Mouse (Mus musculus): ENCODE measurements at regions not wholly inside any gene's neighbourhood (a gene's known extent, or its start where the extent isn't known, plus 50 kb on each side); places are given as distances from the start of the nearest gene placed in this dataset.

DNA sequence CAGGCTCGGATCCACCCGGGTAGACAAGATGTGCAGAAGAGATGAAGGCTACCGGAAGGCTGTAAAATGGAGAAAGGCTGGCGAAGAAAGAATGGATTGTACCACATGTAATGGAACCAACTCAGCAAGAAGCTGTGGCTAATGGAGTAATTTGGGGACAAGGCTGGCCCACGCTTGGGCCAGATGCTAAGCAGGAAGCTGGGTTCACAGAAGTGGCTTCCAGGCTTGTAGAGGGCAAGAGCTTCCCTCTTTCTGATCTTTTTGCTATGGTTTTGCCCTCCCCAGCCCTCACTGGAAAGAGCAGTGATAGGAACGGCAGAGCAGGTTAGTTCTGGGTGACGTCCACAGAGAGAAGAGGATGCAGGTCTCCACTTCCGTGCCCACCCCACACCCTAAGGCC lies 117.7 kb upstream of the Egr2 start:
- DNase-seq (ENCODE audit: low spot score) = no peak
- H3K9ac ChIP-seq = no peak overlapping the region
- WGBS = 93% methylated on average over 8 of the region's 8 CpGs
- H3K4me2 ChIP-seq (replicated peaks) = no peak overlapping the region
- no peaks in the 10 kb centered on the region for H3K27me3 ChIP-seq (ENCODE audit: control insufficient read depth, insufficient read depth, low read length)
- H3K4me1 ChIP-seq (replicated peaks; ENCODE audit: control insufficient read depth, insufficient read depth, low read length) = no peaks in the 10 kb centered on the region
- no peaks in the 10 kb centered on the region for H3K36me3 ChIP-seq (replicated peaks; ENCODE audit: control insufficient read depth, insufficient read depth)
- no peak overlapping the region for H3K4me3 ChIP-seq (replicated peaks; ENCODE audit: low read length)
- ATAC-seq (ENCODE audit: low FRiP score) = no peak
- H3K9me3 ChIP-seq (ENCODE audit: control insufficient read depth, low read length) = no peaks in the 10 kb centered on the region
- H3K27ac ChIP-seq = no peak overlapping the region

GRCm38 (mm10) chr10:67420761-67421160 lies 114.5 kb upstream of the Egr2 start:
- Histone ChIP-seq H3K4me3 (replicated peaks; ENCODE audit: low read length) (no peak overlapping the region), H3K27me3 (ENCODE audit: control insufficient read depth, insufficient read depth, low read length) (no peaks in the 10 kb centered on the region), H3K9ac (no peak overlapping the region), H3K4me2 (replicated peaks) (no peak overlapping the region), H3K4me1 (replicated peaks; ENCODE audit: control insufficient read depth, insufficient read depth, low read length) (no peaks in the 10 kb centered on the region), H3K27ac (no peak overlapping the region), H3K9me3 (ENCODE audit: control insufficient read depth, low read length) (no peaks in the 10 kb centered on the region), H3K36me3 (replicated peaks; ENCODE audit: control insufficient read depth, insufficient read depth) (no peaks in the 10 kb centered on the region)
- ATAC-seq (ENCODE audit: low FRiP score) (no peak), DNase-seq (ENCODE audit: low spot score) (no peak)
- WGBS = 89% methylated on average over 5 of the region's 5 CpGs

- 94% methylated on average over 6 of the region's 6 CpGs for WGBS
- no peak overlapping the region for H3K4me3 ChIP-seq (replicated peaks; ENCODE audit: low read length)
- ATAC-seq (ENCODE audit: low FRiP score) (no peak), DNase-seq (ENCODE audit: low spot score) (no peak)
- H3K4me1 ChIP-seq (replicated peaks; ENCODE audit: control insufficient read depth, insufficient read depth, low read length) = no peaks in the 10 kb centered on the region
- H3K4me2 ChIP-seq (replicated peaks) = no peak overlapping the region
- H3K36me3 ChIP-seq (replicated peaks; ENCODE audit: control insufficient read depth, insufficient read depth) = no peaks in the 10 kb centered on the region
- H3K27ac ChIP-seq = no peak overlapping the region
- no peaks in the 10 kb centered on the region for H3K27me3 ChIP-seq (ENCODE audit: control insufficient read depth, insufficient read depth, low read length)
- no peak overlapping the region for H3K9ac ChIP-seq
- H3K9me3 ChIP-seq (ENCODE audit: control insufficient read depth, low read length) = no peaks in the 10 kb centered on the region
Measured at GRCm38 (mm10) chr10:67425407-67425806, 109.9 kb upstream of the Egr2 start.

- Histone ChIP-seq H3K9ac (no peak overlapping the region), H3K4me1 (replicated peaks; ENCODE audit: control insufficient read depth, insufficient read depth, low read length) (no peaks in the 10 kb centered on the region), H3K27me3 (ENCODE audit: control insufficient read depth, insufficient read depth, low read length) (no peaks in the 10 kb centered on the region), H3K9me3 (ENCODE audit: control insufficient read depth, low read length) (no peaks in the 10 kb centered on the region), H3K4me2 (replicated peaks) (no peak overlapping the region), H3K27ac (no peak overlapping the region), H3K4me3 (replicated peaks; ENCODE audit: low read length) (no peak overlapping the region), H3K36me3 (replicated peaks; ENCODE audit: control insufficient read depth, insufficient read depth) (no peaks in the 10 kb centered on the region)
- 17% methylated on average over 10 of the region's 10 CpGs for WGBS
- no peak for DNase-seq (ENCODE audit: low spot score)
- ATAC-seq (ENCODE audit: low FRiP score) = no peak
Measured at GRCm38 (mm10) chr10:67427220-67427619, 108.1 kb upstream of the Egr2 start.

- no peak for DNase-seq (ENCODE audit: low spot score)
- 95% methylated on average over 2 of the region's 2 CpGs for WGBS
- Histone ChIP-seq H3K4me1 (replicated peaks; ENCODE audit: control insufficient read depth, insufficient read depth, low read length) (no peaks in the 10 kb centered on the region), H3K27ac (no peak overlapping the region), H3K4me3 (replicated peaks; ENCODE audit: low read length) (no peak overlapping the region), H3K36me3 (replicated peaks; ENCODE audit: control insufficient read depth, insufficient read depth) (no peaks in the 10 kb centered on the region), H3K27me3 (ENCODE audit: control insufficient read depth, insufficient read depth, low read length) (no peaks in the 10 kb centered on the region), H3K9me3 (ENCODE audit: control insufficient read depth, low read length) (no peaks in the 10 kb centered on the region), H3K9ac (no peak overlapping the region), H3K4me2 (replicated peaks) (no peak overlapping the region)
- ATAC-seq (ENCODE audit: low FRiP score) = no peak
Measured at GRCm38 (mm10) chr10:67430805-67431204, 104.5 kb upstream of the Egr2 start.

- Histone ChIP-seq H3K27ac (no peak overlapping the region), H3K9me3 (ENCODE audit: control insufficient read depth, low read length) (no peaks in the 10 kb centered on the region), H3K4me1 (replicated peaks; ENCODE audit: control insufficient read depth, insufficient read depth, low read length) (no peaks in the 10 kb centered on the region), H3K9ac (no peak overlapping the region), H3K4me3 (replicated peaks; ENCODE audit: low read length) (no peak overlapping the region), H3K36me3 (replicated peaks; ENCODE audit: control insufficient read depth, insufficient read depth) (no peaks in the 10 kb centered on the region), H3K4me2 (replicated peaks) (no peak overlapping the region), H3K27me3 (ENCODE audit: control insufficient read depth, insufficient read depth, low read length) (no peaks in the 10 kb centered on the region)
- ATAC-seq (ENCODE audit: low FRiP score) (no peak), DNase-seq (ENCODE audit: low spot score) (no peak)
- 91% methylated on average over 15 of the region's 15 CpGs for WGBS
Measured at GRCm38 (mm10) chr10:67439042-67439635, 96.1 kb upstream of the Egr2 start.

DNA sequence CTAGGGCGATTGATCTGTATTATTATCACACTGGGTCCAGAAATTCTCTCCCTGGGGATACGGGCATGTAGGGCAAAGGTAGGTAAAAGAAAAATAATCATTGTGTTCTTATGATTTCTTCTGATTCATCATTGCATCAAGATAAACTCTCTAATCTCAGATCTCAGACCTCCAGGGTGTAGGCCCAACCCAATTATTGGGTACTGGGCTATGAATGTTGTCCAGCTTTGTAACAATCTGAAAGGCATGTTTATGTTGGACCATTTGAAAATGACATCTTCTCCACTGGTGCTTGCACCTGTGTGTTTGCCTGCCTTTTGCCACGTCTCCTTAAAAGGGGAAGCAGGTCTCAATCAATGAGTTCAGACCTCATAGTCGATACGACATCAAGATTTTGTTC lies 95.4 kb upstream of the Egr2 start:
- H3K27me3 ChIP-seq (ENCODE audit: control insufficient read depth, insufficient read depth, low read length) = no peaks in the 10 kb centered on the region
- DNase-seq (ENCODE audit: low spot score) (no peak), ATAC-seq (ENCODE audit: low FRiP score) (no peak)
- no peak overlapping the region for H3K4me3 ChIP-seq (replicated peaks; ENCODE audit: low read length)
- no peaks in the 10 kb centered on the region for H3K9me3 ChIP-seq (ENCODE audit: control insufficient read depth, low read length)
- no peak overlapping the region for H3K27ac ChIP-seq
- 91% methylated on average over 5 of the region's 5 CpGs for WGBS
- no peak overlapping the region for H3K9ac ChIP-seq
- H3K4me1 ChIP-seq (replicated peaks; ENCODE audit: control insufficient read depth, insufficient read depth, low read length) = no peaks in the 10 kb centered on the region
- H3K4me2 ChIP-seq (replicated peaks) = no peak overlapping the region
- no peaks in the 10 kb centered on the region for H3K36me3 ChIP-seq (replicated peaks; ENCODE audit: control insufficient read depth, insufficient read depth)

GRCm38 (mm10) chr10:67441243-67441642 lies 94.0 kb upstream of the Egr2 start:
- Histone ChIP-seq H3K27me3 (ENCODE audit: control insufficient read depth, insufficient read depth, low read length) (no peaks in the 10 kb centered on the region), H3K4me2 (replicated peaks) (no peak overlapping the region), H3K4me3 (replicated peaks; ENCODE audit: low read length) (no peak overlapping the region), H3K4me1 (replicated peaks; ENCODE audit: control insufficient read depth, insufficient read depth, low read length) (no peaks in the 10 kb centered on the region), H3K9ac (no peak overlapping the region), H3K9me3 (ENCODE audit: control insufficient read depth, low read length) (no peaks in the 10 kb centered on the region), H3K36me3 (replicated peaks; ENCODE audit: control insufficient read depth, insufficient read depth) (no peaks in the 10 kb centered on the region), H3K27ac (no peak overlapping the region)
- no peak for DNase-seq (ENCODE audit: low spot score)
- WGBS = 71% methylated on average over 7 of the region's 7 CpGs
- no peak for ATAC-seq (ENCODE audit: low FRiP score)

DNA sequence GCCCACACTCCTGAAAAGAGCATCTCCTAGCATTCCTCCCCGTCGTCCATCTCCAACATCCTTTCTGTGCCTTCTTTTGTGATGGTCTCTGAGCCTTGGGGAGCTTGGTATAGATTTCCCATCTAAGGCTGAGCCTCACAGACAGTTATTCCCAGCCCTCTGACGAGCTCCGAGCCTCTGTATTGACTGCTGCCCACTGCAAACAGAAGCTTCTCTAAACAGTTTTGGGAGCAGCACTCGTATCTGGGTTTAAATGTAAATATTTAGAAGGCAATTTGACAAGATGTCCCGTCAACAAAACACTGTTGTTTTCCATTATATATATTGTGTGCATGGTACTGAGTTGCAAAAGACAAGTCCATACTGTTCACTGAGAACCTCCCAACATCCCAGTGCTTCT lies 86.4 kb upstream of the Egr2 start:
- WGBS = 87% methylated on average over 6 of the region's 6 CpGs
- no peak for ATAC-seq (ENCODE audit: low FRiP score)
- Histone ChIP-seq H3K9me3 (ENCODE audit: control insufficient read depth, low read length) (no peaks in the 10 kb centered on the region), H3K4me2 (replicated peaks) (no peak overlapping the region), H3K27me3 (ENCODE audit: control insufficient read depth, insufficient read depth, low read length) (no peaks in the 10 kb centered on the region), H3K4me1 (replicated peaks; ENCODE audit: control insufficient read depth, insufficient read depth, low read length) (no peaks in the 10 kb centered on the region), H3K9ac (no peak overlapping the region), H3K27ac (no peak overlapping the region), H3K36me3 (replicated peaks; ENCODE audit: control insufficient read depth, insufficient read depth) (no peaks in the 10 kb centered on the region), H3K4me3 (replicated peaks; ENCODE audit: low read length) (no peak overlapping the region)
- DNase-seq (ENCODE audit: low spot score) = no peak

- no peak for ATAC-seq (ENCODE audit: low FRiP score)
- WGBS = 15% methylated on average over 7 of the region's 7 CpGs
- Histone ChIP-seq H3K9ac (no peak overlapping the region), H3K9me3 (ENCODE audit: control insufficient read depth, low read length) (no peaks in the 10 kb centered on the region), H3K27ac (no peak overlapping the region), H3K4me1 (replicated peaks; ENCODE audit: control insufficient read depth, insufficient read depth, low read length) (no peaks in the 10 kb centered on the region), H3K4me3 (replicated peaks; ENCODE audit: low read length) (no peak overlapping the region), H3K27me3 (ENCODE audit: control insufficient read depth, insufficient read depth, low read length) (no peaks in the 10 kb centered on the region), H3K36me3 (replicated peaks; ENCODE audit: control insufficient read depth, insufficient read depth) (no peaks in the 10 kb centered on the region), H3K4me2 (replicated peaks) (no peak overlapping the region)
- no peak for DNase-seq (ENCODE audit: low spot score)
Measured at GRCm38 (mm10) chr10:67454149-67454548, 81.1 kb upstream of the Egr2 start.
